Mouse (Mus musculus): ENCODE results near the gene Ankrd44. TPM values are rescaled to one million over a fixed set of nuclear protein-coding genes. Genes with fewer than 3 reads are reported as not detected.

Ankrd44 gene
- polyA plus RNA-seq, 1 experiment: not detected

DNA sequence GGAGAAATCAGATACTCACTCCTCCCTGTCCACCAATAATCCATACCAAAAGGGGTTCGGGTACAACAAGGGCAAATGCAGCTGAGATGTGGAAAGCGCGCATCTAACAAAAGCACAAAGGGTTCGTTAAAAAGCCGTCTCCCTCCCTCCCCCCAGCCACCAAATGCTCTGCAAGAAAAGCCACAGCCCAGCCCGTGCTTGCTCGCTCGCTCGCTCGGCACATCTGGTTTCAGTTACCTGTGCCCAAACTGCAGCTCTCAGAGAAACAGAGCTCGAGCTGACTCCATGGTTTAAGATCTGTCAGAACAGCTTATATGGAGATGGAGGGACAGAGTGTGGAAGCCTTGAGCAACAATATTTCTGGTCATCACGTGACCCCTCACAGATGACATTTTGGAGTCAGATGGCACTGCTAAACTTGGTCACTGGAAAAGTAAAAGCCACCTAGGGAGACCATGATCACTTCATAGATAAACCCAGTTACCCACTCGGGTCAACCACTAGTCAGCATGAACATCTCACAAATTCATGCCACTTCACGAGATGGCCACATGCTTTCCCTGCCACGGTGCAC lies 19.0 kb downstream of the Ankrd44 start:
- TF ChIP-seq GATA1 (IDR thresholded peaks at IDR 0.05; ENCODE audit: low read length): no peak

DNA sequence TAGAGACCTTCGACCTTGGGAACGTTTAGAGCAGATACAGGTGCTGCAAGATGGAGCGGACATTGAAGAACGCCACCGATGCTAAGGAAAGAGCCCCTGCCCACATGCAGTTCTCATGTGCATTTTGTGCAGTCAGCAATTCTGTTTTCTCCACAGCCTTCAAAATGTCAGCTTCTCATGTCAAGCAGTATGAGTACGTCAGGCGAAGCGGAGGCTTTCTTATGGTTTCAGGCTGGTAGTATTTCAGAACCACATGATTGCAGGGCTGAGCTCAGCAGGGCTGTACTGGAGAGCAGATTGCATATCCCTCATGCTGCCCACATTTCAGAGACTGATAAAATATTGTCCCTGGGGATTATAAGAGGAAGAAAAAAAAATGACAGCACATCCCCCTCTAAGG lies 19.9 kb downstream of the Ankrd44 start:
- TF ChIP-seq GATA1 (IDR thresholded peaks at IDR 0.05; ENCODE audit: low read length): no peak

DNA sequence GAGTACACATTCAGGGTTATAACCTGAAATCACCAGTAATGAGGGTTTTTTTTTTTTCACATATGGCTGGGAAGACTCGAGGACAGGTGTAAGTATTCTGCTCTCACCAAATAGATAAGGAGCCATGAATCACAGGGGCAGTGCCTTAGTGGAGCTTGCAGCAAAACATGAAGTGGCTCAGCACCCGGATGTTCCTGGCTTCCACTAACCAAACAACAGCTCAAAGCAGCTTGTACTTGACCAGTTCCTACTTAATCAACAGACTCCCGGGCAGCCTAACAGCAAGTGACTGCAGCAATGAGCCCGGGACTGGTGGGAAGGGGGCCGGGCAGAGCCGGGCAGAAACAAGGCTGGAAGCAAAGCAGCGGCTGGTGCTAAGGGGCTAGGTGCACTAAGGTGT lies 20.6 kb downstream of the Ankrd44 start:
- no peak for TF ChIP-seq GATA1 (IDR thresholded peaks at IDR 0.05; ENCODE audit: low read length)

DNA sequence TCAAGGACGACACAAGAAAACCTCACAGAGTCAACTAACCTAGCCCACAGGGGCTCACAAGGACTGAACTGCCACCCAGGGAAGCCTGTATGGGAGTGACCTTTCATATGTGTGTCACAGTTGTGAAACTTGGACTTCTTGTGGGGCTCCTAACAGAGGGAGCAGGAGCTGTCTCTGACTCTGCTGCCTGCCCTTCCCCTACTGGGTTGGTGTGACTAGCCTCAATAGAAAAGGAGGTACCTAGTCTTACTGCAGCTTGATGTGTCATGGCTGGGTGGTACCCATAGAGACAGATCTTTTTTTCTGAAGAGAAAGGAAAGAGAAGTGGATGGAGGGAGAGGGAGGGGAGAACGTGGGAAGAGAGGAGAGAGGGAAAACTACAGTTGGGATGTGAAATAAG lies 22.0 kb downstream of the Ankrd44 start:
- TF ChIP-seq GATA1 (IDR thresholded peaks at IDR 0.05; ENCODE audit: low read length): no peak

DNA sequence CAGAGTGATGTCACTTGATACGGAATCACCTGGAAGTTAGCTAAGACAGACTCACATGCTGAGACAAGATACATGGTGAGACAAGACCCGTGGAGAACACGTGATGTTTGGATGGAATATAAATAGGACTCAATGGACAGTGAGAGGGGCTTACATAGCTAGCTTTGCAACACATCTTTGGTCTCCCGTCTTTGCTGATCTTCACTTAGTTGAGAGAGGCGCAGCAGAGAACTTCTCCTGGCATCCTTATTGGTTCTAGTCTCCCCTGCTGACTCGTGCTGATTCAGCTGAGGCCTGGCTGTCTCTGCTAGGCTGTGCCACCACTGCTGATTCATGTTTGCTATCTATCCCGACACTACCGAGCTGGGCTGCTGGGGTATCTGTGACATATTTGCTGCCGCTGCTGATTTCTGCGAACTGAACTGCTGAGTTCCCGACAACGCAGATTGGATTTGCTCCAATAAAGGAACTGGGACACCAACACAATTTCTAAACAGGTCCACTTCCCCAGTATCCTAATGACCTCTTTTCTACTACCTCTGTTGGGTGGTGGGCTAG lies 23.4 kb downstream of the Ankrd44 start:
- TF ChIP-seq GATA1 (IDR thresholded peaks at IDR 0.05; ENCODE audit: low read length): no peak

DNA sequence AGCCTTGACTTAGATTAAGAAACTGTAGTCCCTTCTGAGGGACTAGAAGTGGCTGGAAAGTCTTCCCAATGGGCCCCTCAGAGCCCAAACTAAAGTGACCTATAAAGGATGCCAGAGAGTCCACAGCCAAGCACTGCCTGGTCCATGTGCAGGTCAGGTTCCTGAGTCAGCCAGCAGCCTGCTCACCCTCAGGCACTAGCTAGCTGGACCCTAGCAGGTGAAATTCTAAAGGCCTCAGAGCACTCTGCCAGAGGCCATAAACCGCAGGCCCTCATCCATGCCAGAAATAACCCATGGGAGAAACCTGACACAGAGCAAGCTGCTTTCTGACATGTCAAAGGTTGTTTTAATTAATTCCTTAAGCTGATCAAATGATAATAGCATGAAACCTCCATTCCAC lies 25.1 kb downstream of the Ankrd44 start:
- TF ChIP-seq GATA1 (IDR thresholded peaks at IDR 0.05; ENCODE audit: low read length): no peak

DNA sequence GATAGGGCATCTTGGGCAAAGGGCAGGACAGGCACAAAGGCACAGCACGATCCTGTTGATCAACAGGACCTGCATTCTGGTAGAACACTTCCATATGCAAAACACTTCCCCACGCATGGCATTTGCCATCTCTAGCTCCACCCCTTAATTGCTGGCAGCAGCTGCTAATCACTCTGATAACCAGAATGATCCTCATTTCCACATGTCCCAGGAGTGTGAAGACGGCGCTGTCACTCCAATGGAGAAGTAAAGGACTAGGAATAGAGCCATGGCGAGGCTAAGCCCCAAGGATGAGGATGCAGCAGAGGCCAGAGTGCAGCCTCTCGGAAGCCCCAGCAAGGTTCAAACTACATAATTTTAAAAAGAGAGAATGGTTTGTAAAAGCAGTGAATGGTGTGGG lies 26.9 kb downstream of the Ankrd44 start:
- no peak for TF ChIP-seq GATA1 (IDR thresholded peaks at IDR 0.05; ENCODE audit: low read length)

DNA sequence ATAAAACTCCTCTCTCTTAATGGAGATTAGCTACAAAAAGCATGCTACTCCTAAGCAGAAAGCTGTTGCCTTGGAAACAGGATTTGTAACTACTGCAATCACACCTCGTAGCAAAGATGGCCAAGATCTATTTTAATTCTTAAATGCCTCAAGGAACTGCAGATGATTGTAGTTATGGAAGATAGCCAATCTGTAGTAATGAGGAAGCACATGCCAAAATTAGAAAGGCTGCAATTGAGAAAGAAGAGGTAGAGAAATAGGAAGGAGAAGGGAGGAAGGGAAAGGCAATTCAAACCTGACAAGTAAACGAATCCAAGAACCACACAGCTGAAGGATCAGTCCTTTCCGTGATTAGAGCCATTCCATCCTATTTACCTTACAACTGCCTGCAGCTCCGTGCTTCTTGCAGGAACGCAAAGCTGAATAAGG lies 27.5 kb downstream of the Ankrd44 start:
- TF ChIP-seq GATA1 (IDR thresholded peaks at IDR 0.05; ENCODE audit: low read length): no peak

DNA sequence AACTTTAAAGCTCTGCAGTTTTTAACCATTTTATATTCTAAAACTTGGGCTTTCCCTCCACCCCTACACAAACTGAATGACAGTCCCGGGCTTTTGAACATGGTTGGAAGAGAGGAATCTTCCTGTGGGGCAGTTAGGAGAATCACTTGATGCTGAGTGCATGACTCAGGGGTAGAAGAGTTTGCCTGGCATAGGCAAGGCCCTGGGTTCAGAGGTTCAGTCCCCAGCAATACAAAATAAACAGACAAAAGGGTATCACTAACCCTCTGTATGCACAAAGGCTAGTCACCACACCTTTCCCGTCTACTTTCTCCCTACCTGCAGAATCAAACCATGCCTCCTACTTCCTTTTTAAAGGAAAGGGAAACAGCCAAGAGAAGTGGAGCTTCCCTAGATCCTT lies 28.5 kb downstream of the Ankrd44 start:
- TF ChIP-seq GATA1 (IDR thresholded peaks at IDR 0.05; ENCODE audit: low read length): no peak

DNA sequence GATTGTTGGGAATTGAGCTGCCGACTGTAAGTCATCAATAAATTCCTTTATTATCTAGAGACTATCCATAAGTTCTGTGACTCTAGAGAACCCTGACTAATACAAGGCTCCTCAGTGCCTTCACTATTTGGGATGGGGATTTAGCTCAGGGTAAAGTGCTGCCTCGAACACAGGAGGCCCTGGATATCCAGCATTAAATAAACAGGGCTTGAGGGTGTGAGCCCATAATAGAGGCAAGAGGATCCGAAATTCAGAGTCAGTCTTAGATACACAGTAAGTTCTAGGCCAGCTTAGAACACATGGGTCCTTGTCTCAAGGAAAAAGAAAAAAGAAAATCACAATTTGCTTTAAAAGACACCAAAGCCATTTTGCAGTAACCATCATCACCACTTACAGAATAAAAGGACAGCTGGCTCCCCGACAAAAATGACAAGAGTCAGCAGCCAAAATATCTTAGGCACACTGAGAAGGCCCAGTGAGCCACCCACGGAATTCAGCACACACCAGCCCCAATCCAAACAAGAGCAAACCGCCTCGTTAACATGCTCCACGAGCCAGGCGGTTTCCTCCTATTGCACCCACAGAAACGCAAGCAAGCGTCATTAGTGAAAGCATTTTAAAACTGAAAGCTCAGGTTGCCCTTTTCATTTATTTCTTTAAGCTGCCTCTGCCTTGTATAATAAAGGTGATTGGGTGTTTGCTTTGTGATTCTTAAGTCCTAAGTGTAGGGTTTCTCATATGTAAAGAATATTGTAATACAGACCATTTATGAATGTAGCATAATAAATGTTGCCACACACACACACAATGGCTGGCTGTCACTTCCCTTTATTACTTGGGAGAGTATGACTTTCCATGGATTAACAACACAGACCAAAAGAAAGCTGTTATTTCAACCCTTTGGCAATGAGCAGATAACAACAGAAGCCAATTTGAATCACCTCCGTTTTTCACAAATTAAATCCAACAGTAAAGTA lies 29.8 kb downstream of the Ankrd44 start:
- TF ChIP-seq GATA1 (IDR thresholded peaks at IDR 0.05; ENCODE audit: low read length): no peak

DNA sequence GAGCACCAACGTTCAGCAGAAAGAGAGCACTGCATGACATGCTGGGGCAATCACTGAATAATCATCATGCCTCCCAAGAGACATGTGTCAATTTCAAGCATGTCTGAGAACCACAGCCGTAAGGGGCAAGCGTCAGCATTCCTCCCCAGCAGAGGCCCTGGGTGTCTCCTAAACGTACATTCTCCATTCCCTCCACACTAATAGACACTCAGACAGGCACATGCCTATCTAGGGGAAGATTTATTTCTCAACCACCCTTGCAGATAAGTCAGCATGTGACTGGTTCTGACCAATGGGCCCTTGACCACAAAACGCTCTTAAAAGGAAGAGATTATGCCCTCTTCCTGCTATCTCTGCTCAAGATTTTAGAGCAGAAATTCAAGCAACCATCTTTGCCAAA lies 37.7 kb downstream of the Ankrd44 start:
- TF ChIP-seq GATA1 (IDR thresholded peaks at IDR 0.05; ENCODE audit: low read length): no peak

DNA sequence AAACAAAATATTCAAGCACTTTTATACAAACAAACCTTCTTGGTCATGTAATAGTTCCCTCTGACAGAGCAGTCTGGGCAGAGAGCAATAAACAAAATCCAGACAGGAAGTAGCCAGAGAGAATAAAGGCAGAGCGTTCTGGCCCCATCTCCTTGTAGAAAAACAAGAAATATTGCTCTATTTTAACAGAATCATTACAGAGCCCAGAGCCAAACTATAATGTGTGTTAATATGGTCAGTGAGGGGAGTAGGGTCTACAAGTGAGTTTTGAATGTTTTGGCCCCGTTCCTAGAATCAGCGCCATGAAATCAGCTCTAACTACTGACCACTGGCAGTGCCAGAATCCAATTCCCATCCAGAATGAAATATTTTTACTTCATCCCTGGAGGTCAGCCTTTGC lies 38.3 kb downstream of the Ankrd44 start:
- no peak for TF ChIP-seq GATA1 (IDR thresholded peaks at IDR 0.05; ENCODE audit: low read length)

DNA sequence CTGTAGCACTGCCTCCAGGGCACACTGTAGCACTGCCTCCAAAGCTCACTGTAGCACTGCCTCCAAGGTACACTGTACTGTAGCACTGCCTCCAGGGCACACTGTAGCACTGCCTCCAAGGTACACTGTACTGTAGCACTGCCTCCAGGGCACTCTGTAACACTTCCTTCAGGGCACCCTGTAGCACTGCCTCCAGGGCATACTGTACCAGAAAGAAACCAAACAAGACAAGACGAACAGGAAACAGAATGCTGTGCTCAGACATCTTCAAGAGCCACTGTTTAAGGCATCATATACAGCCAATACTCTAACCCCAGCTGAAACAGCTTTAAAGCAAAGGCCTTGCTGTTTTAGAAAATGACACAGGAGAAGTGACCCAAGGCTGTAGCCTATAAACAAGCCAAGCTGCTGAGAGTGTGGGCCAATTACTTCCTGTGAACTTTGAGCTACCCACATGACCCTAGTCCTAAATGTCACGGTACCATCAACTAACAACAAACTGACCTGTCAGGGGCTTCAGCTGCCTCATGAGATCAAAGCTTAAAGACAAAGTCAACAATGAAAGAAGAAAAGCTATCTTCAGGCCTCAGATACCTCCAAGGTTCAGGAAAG lies 43.2 kb downstream of the Ankrd44 start:
- TF ChIP-seq GATA1 (IDR thresholded peaks at IDR 0.05; ENCODE audit: low read length): no peak

DNA sequence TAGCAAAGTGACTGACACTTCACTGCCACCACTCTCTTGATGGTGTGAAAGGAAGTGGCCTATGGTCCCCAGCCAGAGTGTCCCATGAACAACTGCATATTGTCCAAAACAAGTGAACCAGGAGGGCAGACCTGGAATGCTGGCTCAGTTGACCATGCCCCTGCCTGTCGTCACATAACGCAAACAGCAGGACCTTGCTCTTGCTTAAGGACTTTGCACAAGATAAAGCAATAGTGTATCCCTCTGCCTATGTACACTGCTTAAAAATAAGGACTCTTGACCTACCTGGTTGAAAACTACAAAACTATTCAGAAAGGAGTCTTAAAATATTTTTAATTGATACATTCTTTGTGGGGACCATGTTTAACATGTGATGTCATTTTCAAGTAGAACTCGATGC lies 44.7 kb downstream of the Ankrd44 start:
- no peak for TF ChIP-seq GATA1 (IDR thresholded peaks at IDR 0.05; ENCODE audit: low read length)

DNA sequence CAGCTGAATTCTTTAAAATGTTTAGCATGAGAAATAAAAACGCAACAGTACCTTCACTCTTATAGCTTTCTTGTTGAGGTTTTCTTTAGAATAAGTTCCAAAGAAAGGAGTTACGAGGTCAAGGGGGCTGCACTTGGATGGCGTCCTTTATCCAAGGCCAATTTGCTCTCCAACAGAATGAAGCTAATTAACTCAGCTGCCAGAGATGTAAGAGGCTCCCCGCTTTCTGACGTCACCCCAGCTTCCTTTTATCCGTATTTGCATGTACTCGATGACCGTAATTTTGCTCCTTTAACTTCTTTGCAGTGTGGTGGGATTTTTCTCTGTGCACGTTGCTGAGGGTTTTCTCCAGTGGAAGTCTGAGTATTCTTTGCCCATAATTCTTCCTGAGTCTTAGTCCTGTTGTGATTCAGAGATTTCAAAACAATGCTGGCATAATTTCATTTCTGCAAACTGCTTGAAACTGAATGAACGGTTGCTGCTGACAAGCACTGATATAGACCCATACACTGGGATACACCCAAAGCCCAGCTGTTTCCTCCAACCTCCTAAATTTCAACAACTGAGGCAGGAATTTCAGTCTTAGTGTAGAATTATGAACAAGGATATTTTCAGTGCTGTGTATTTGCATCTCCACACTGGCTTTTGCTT lies 48.6 kb downstream of the Ankrd44 start:
- TF ChIP-seq GATA1 (IDR thresholded peaks at IDR 0.05; ENCODE audit: low read length): no peak

DNA sequence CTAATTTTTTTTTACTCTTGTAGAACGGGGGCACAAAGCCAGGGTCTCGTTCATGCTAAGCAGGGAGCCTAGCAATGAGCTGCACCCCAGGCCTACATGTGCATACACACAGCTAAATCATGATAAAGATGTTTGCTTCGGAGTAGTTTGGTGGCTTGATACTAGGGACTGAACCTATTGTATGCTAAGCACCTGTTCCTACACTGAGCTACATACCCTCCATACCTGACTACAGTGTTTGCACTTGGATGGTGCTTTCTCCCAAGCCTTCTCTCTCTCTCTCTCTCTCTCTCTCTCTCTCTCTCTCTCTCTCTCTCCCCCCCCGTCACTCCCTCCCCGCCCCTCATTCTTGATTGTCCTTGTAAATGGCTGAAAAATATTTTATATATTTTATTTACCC lies 49.2 kb downstream of the Ankrd44 start:
- TF ChIP-seq GATA1 (IDR thresholded peaks at IDR 0.05; ENCODE audit: low read length): no peak

All from G1E-ER4 (cell line).